7 mouse cellular contexts compared by ENCODE assay signal in the genomic region with DNA sequence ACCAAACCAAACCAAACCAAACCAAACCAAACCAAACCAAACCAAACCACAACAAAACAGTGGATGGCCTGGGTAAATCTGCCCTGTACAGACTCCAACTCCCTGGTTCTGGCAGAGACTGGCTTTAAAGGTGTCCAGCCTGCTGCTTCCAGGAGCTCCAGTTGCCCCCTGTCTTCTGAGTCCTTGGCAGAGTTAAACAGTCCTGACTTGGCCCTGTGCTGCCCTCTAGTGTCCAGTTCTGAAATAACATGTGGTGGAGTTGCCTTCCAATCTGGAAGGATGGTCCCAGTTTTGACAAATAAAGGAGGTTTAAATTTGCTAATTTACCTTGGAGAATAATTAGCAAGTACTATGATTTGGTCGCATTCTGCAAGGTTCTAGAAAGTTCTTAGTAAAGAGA.
DNase-seq lines count a peak whose midpoint lies in the region; ATAC-seq and TF ChIP-seq lines count a peak whose summit lies in the region.

No protein-coding gene starts in this region.

- intact Hi-C loops in left cerebral cortex, adult 2 months (cut with DNase I), result loop anchor here (1.0 to 5.0 kb wide), 3 partner anchors 64 to 304 kb away; no protein-coding TSS in a partner anchor

- H3K36me3 ChIP-seq in midbrain, embryonic 13.5 days, result no peaks in the 10 kb centered on the region

- H3K4me1 ChIP-seq in midbrain, embryonic 13.5 days (replicated peaks), result peaks cover 10% of the 10 kb centered on the region

- peak; percentile 79 for DNase-seq in ZHBTc4 (ENCODE audit: low read depth, low spot score)
- peak; percentile 80 to 92 for DNase-seq in cerebellum, postnatal 25 days
- DNase-seq in gastrocnemius, adult 18-20 months (ENCODE audit: low spot score), result peak; percentile 88
- DNase-seq in induced T-regulatory cell, adult 2 months (ENCODE audit: low read depth), result peak; percentile 88
- DNase-seq in left cerebral cortex, adult 2 months (ENCODE audit: extremely low spot score in 1 of 2, low spot score in 2 of 2), result peak; percentile 80 to 86
- peak; percentile 46 for DNase-seq in spleen, adult 12 weeks (ENCODE audit: low spot score)

- no peaks in the 10 kb centered on the region for H3K27me3 ChIP-seq in midbrain, embryonic 13.5 days

- H3K9ac ChIP-seq in midbrain, embryonic 13.5 days (replicated peaks), result 0 out of 2 replicates have a peak overlapping the region, but pooled peaks have one; percentile 19

- WGBS in midbrain, embryonic 13.5 days, result 0% methylated on average over 1 of the region's 1 CpGs

- no peak overlapping the region for H3K4me2 ChIP-seq in midbrain, embryonic 13.5 days (replicated peaks)

- peak; percentile 93 for TF ChIP-seq CTCF in left cerebral cortex, adult 2 months (IDR thresholded peaks at IDR 0.05)

- peak; percentile 60; the same call in 1 of the 2 replicates for ATAC-seq in midbrain, embryonic 13.5 days

- H3K4me3 ChIP-seq in left cerebral cortex, adult 2 months, result no peak overlapping the region
- no peak overlapping the region for H3K4me3 ChIP-seq in midbrain, embryonic 13.5 days (replicated peaks)

- H3K9me3 ChIP-seq in midbrain, embryonic 13.5 days, result no peaks in the 10 kb centered on the region

- H3K27ac ChIP-seq in left cerebral cortex, adult 2 months, result no peak overlapping the region
- no peak overlapping the region for H3K27ac ChIP-seq in midbrain, embryonic 13.5 days
